Mouse (Mus musculus) forebrain, embryonic 14.5 days (tissue): ENCODE results near the gene Hes6. TPM values are rescaled to one million over a fixed set of nuclear protein-coding genes. Genes with fewer than 3 reads are reported as not detected.

Experiments
- ATAC-seq: fragments of 200-750 bp; cut with Nextera tagmentation; 2 replicates; pipeline ENCODE4 v1.8.0; 2017; ENCODE audit warnings: mild to moderate bottlenecking, moderate library complexity
- DNase-seq: peaks from one replicate; pipeline ENCODE4 v3.0.0-alpha.2; 2015; ENCODE audit warnings: low spot score
- H3K27ac ChIP-seq: fragments of 300-500 bp; sonication (generic); 2 replicates; pipeline ENCODE4 v1.5.1; 2014; ENCODE audit warnings: low read depth, mild to moderate bottlenecking, control low read depth, low read length, moderate library complexity
- H3K27me3 ChIP-seq: fragments of 300-500 bp; sonication (generic); replicated peaks from 2 replicates; pipeline ENCODE4 v1.6.1; 2014; ENCODE audit warnings: low read length, control low read depth, mixed read lengths; ENCODE audit not compliant: control insufficient read depth, insufficient read depth
- H3K36me3 ChIP-seq: fragments of 300-500 bp; sonication (generic); 2 replicates; pipeline ENCODE4 v1.6.1; 2014; ENCODE audit warnings: low read length, control low read depth; ENCODE audit not compliant: control insufficient read depth, insufficient read depth
- H3K4me1 ChIP-seq: fragments of 300-500 bp; sonication (generic); 2 replicates; pipeline ENCODE4 v1.6.1; 2014; ENCODE audit warnings: antibody characterized with exemption, low read length, control low read depth; ENCODE audit not compliant: control insufficient read depth, insufficient read depth
- H3K4me2 ChIP-seq: fragments of 300-500 bp; sonication (generic); 2 replicates; pipeline ENCODE4 v1.6.1; 2014; ENCODE audit warnings: mild to moderate bottlenecking, control low read depth, low read length
- H3K4me3 ChIP-seq: fragments of 300-500 bp; sonication (generic); 2 replicates; pipeline ENCODE4 v1.5.1; 2014; ENCODE audit warnings: low read depth, low read length, control low read depth
- H3K9ac ChIP-seq: fragments of 300-500 bp; sonication (generic); 2 replicates; pipeline ENCODE4 v1.6.1; 2014; ENCODE audit warnings: mild to moderate bottlenecking, low read length, control low read depth, moderate library complexity
- H3K9me3 ChIP-seq: fragments of 300-500 bp; sonication (generic); replicated peaks from 2 replicates; pipeline ENCODE4 v1.6.1; 2016; ENCODE audit warnings: low read length, control low read depth, mixed read lengths; ENCODE audit not compliant: control insufficient read depth
- WGBS: fragments of 180-500 bp; shearing (Covaris S2); extraction: QIAGEN DNeasy Blood & Tissue Kit; methylation state at CpG from one replicate; pipeline ENCODE4 v1.1.7; 2014; 5-methylcytosine and 5-hydroxymethylcytosine counted together
- polyA plus RNA-seq: library from polyadenylated mRNA; unstranded; fragments of >200 nt; fragmentation: Nextera tagmentation; extraction: Ambion mirVana; gene quantifications from 2 replicates; pipeline ENCODE4 v1.2.1, GENCODE M21; 2014

Gene Hes6
- 217 and 240 TPM in 2 replicates for polyA plus RNA-seq

- H3K4me2 ChIP-seq, result peak within 1 kb of the TSS; percentile 88
- peak within 1 kb of the TSS; percentile 71 for H3K4me3 ChIP-seq
- H3K36me3 ChIP-seq, result 0 out of 2 replicates have a peak, but pooled peaks cover 7% of the 10 kb centered on the region
- peak; percentile 94 for DNase-seq
- peak; percentile 70 for ATAC-seq
- under 1% methylated on average over 39 of the region's 39 CpGs for WGBS
- peak within 1 kb of the TSS; percentile 97 for H3K27ac ChIP-seq
- no peaks in the 10 kb centered on the region for H3K9me3 ChIP-seq
- H3K4me1 ChIP-seq, result peaks cover 33% of the 10 kb centered on the region
- H3K9ac ChIP-seq, result peak within 1 kb of the TSS; percentile 93
- H3K27me3 ChIP-seq, result no peaks in the 10 kb centered on the region
Measured at GRCm38 (mm10) chr1:91413898-91414594, at the start of gene Hes6. Gene Hes6 (minus strand): TSS chr1:91414038.

GRCm38 (mm10) chr1:91463336-91463995 is 49.6 kb upstream of the Hes6 start:
- Histone ChIP-seq H3K36me3 (no peaks in the 10 kb centered on the region), H3K27ac (no peak overlapping the region), H3K27me3 (no peaks in the 10 kb centered on the region), H3K4me2 (no peak overlapping the region), H3K4me1 (peaks cover 13% of the 10 kb centered on the region), H3K9me3 (no peaks in the 10 kb centered on the region), H3K4me3 (no peak overlapping the region), H3K9ac (no peak overlapping the region)
- no peak for ATAC-seq
- 90% methylated on average over 13 of the region's 13 CpGs for WGBS
- no peak for DNase-seq

GRCm38 (mm10) chr1:91460564-91460963 is 46.7 kb upstream of the Hes6 start:
- Histone ChIP-seq H3K36me3 (no peaks in the 10 kb centered on the region), H3K9ac (no peak overlapping the region), H3K4me1 (peaks cover 23% of the 10 kb centered on the region), H3K9me3 (no peaks in the 10 kb centered on the region), H3K4me2 (no peak overlapping the region), H3K27me3 (no peaks in the 10 kb centered on the region), H3K4me3 (no peak overlapping the region), H3K27ac (no peak overlapping the region)
- DNase-seq (no peak), ATAC-seq (no peak)
- 35% methylated on average over 4 of the region's 4 CpGs for WGBS

- Histone ChIP-seq H3K4me1 (peaks cover 26% of the 10 kb centered on the region), H3K9ac (peak overlapping the region; percentile 61), H3K4me2 (peak overlapping the region; percentile 74), H3K4me3 (peak overlapping the region; percentile 66), H3K27ac (0 out of 2 replicates have a peak overlapping the region, but pooled peaks have one; percentile 54), H3K9me3 (no peaks in the 10 kb centered on the region), H3K27me3 (no peaks in the 10 kb centered on the region), H3K36me3 (no peaks in the 10 kb centered on the region)
- no peak for ATAC-seq
- 48% methylated on average over 7 of the region's 7 CpGs for WGBS
- no peak for DNase-seq
Measured at GRCm38 (mm10) chr1:91460069-91460468, 46.2 kb upstream of the Hes6 start.

GRCm38 (mm10) chr1:91459059-91459809 is 45.4 kb upstream of the Hes6 start, which contains the start of gene Per2:
Gene Per2 (minus strand): TSS chr1:91459324.
- ATAC-seq (peak; percentile 97), DNase-seq (peak; percentile 100)
- Histone ChIP-seq H3K4me1 (peaks cover 24% of the 10 kb centered on the region), H3K36me3 (no peaks in the 10 kb centered on the region), H3K4me2 (peak within 1 kb of the TSS; percentile 74), H3K27ac (peak within 1 kb of the TSS; percentile 54; the same call in 1 of the 2 replicates), H3K9me3 (no peaks in the 10 kb centered on the region), H3K27me3 (no peaks in the 10 kb centered on the region), H3K4me3 (peak within 1 kb of the TSS; percentile 66), H3K9ac (peak within 1 kb of the TSS; percentile 64)
- WGBS, result under 1% methylated on average over 91 of the region's 91 CpGs

- Histone ChIP-seq H3K4me3 (peak overlapping the region; percentile 66), H3K4me2 (peak overlapping the region; percentile 74), H3K36me3 (no peaks in the 10 kb centered on the region), H3K9me3 (no peaks in the 10 kb centered on the region), H3K9ac (peak overlapping the region; percentile 64), H3K27ac (0 out of 2 replicates have a peak overlapping the region, but pooled peaks have one; percentile 39), H3K27me3 (no peaks in the 10 kb centered on the region), H3K4me1 (peaks cover 24% of the 10 kb centered on the region)
- WGBS, result 13% methylated on average over 8 of the region's 8 CpGs
- ATAC-seq, result peak; percentile 6
- DNase-seq, result peak; percentile 86
Measured at GRCm38 (mm10) chr1:91458223-91458861, 44.5 kb upstream of the Hes6 start.

GRCm38 (mm10) chr1:91457698-91458097 is 43.9 kb upstream of the Hes6 start:
- Histone ChIP-seq H3K4me2 (peak overlapping the region; percentile 74; the same call in 1 of the 2 replicates), H3K36me3 (no peaks in the 10 kb centered on the region), H3K9ac (no peak overlapping the region; the same call in 1 of the 2 replicates), H3K27me3 (no peaks in the 10 kb centered on the region), H3K9me3 (no peaks in the 10 kb centered on the region), H3K27ac (no peak overlapping the region), H3K4me1 (peaks cover 24% of the 10 kb centered on the region), H3K4me3 (0 out of 2 replicates have a peak overlapping the region, but pooled peaks have one; percentile 66)
- DNase-seq (no peak), ATAC-seq (no peak)
- WGBS, result 80% methylated on average over 5 of the region's 5 CpGs

GRCm38 (mm10) chr1:91457116-91457515 is 43.3 kb upstream of the Hes6 start:
- H3K27me3 ChIP-seq, result no peaks in the 10 kb centered on the region
- ATAC-seq, result no peak
- no peak overlapping the region for H3K4me2 ChIP-seq
- H3K9ac ChIP-seq, result no peak overlapping the region
- peaks cover 24% of the 10 kb centered on the region for H3K4me1 ChIP-seq
- DNase-seq, result no peak
- H3K9me3 ChIP-seq, result no peaks in the 10 kb centered on the region
- H3K4me3 ChIP-seq, result no peak overlapping the region
- no peak overlapping the region for H3K27ac ChIP-seq
- 92% methylated on average over 4 of the region's 4 CpGs for WGBS
- no peaks in the 10 kb centered on the region for H3K36me3 ChIP-seq
